Mouse (Mus musculus): ENCODE measurements at regions not wholly inside any gene's neighbourhood (a gene's known extent, or its start where the extent isn't known, plus 50 kb on each side); places are given as distances from the start of the nearest gene placed in this dataset.
"Not testable (repeated sequence)": the region's sequence is repeated elsewhere in the genome, so short reads cannot be mapped to it uniquely, and the experiment has no call there.

- DNase-seq (ENCODE audit: low read depth, low spot score) = not testable (repeated sequence)
Observed at GRCm38 (mm10) chr12:93754505-93754904, 1905.5 kb upstream of the Sel1l start.

- DNase-seq (ENCODE audit: low read depth, low spot score) = no peak
Observed at GRCm38 (mm10) chr12:93748300-93748847, 1899.4 kb upstream of the Sel1l start.

GRCm38 (mm10) chr12:93718704-93719497 is 1869.9 kb upstream of the Sel1l start:
- peak; percentile 24 for DNase-seq (ENCODE audit: low read depth, low spot score)

GRCm38 (mm10) chr12:93705956-93706355 is 1857.0 kb upstream of the Sel1l start:
- no peak for DNase-seq (ENCODE audit: low read depth, low spot score)

- DNase-seq (ENCODE audit: low read depth, low spot score) = no peak
Observed at GRCm38 (mm10) chr12:93687196-93687595, 1838.2 kb upstream of the Sel1l start.

- peak; percentile 68 for DNase-seq (ENCODE audit: low read depth, low spot score)
Observed at GRCm38 (mm10) chr12:93684385-93684784, 1835.4 kb upstream of the Sel1l start.

GRCm38 (mm10) chr12:93677478-93677877 is 1828.5 kb upstream of the Sel1l start:
- no peak for DNase-seq (ENCODE audit: low read depth, low spot score)

GRCm38 (mm10) chr12:93675032-93675431 is 1826.1 kb upstream of the Sel1l start:
- no peak for DNase-seq (ENCODE audit: low read depth, low spot score)

GRCm38 (mm10) chr12:93669211-93669610 is 1820.3 kb upstream of the Sel1l start:
- DNase-seq (ENCODE audit: low read depth, low spot score) = no peak

- no peak for DNase-seq (ENCODE audit: low read depth, low spot score)
Observed at GRCm38 (mm10) chr12:93666799-93667198, 1817.8 kb upstream of the Sel1l start.

All from forelimb bud, embryonic 11.5 days (tissue).